Mouse (Mus musculus) erythroblast, embryonic 14.5 days (primary cell): ENCODE data around the gene Pnmal2. TPM values are rescaled to one million over a fixed set of nuclear protein-coding genes. Genes with fewer than 3 reads are reported as not detected.

ENCODE experiments used
- H3K27me3 ChIP-seq: 2 replicates; pipeline ENCODE4 v1.6.1; 2012; ENCODE audit warnings: inconsistent platforms; ENCODE audit not compliant: control insufficient read depth
- H3K36me3 ChIP-seq: 2 replicates; pipeline ENCODE4 v1.6.1; 2012; ENCODE audit warnings: mild to moderate bottlenecking, inconsistent platforms; ENCODE audit not compliant: control insufficient read depth
- H3K4me1 ChIP-seq: 2 replicates; pipeline ENCODE4 v1.6.1; 2012; ENCODE audit warnings: inconsistent platforms; ENCODE audit not compliant: control insufficient read depth
- H3K4me3 ChIP-seq: replicated peaks from 2 replicates; pipeline ENCODE3; 2012; ENCODE audit warnings: moderate library complexity, mild to moderate bottlenecking, inconsistent platforms
- H3K9me3 ChIP-seq: 2 replicates; pipeline ENCODE4 v1.6.1; 2012; ENCODE audit warnings: low read length, inconsistent platforms, mixed read lengths; ENCODE audit not compliant: control insufficient read depth
- GATA1 ChIP-seq: IDR thresholded peaks from 2 replicates; pipeline ENCODE4 v1.6.1; 2012; ENCODE audit warnings: low read length, inconsistent platforms, mixed read lengths
- TAL1 ChIP-seq: IDR thresholded peaks from 3 replicates; pipeline ENCODE4 v1.6.1; 2012; ENCODE audit warnings: low read length, inconsistent platforms, mixed read lengths
- polyA plus RNA-seq: library from polyadenylated mRNA; stranded (reverse); fragments of >175 nt; gene quantifications from 2 replicates; pipeline ENCODE4 v1.2.3, GENCODE M21; 2012

Pnmal2 gene
- polyA plus RNA-seq, 1 experiment, result not detected

DNA sequence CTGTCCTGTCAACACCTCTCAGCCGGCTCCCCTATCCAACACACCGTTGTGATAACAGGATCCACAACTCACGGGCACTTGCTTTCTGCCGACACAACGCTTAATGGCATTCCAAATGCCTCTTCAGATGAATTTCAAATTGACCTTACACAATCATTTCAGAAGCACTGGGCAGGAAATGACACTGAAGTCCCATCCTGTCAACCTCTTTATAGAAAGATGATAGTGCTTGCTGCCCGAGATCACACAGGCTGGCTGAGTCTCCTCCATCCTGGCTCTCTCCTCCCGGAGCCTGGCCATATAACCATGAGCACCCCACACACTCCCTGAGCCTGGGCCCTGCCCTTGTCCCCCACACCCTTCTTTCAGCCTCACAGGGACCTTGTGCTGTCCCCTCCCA lies 36.6 kb upstream of the Pnmal2 start:
- Histone ChIP-seq H3K4me3 (no peak overlapping the region), H3K9me3 (no peaks in the 10 kb centered on the region), H3K27me3 (peaks cover 37% of the 10 kb centered on the region), H3K36me3 (no peaks in the 10 kb centered on the region), H3K4me1 (peaks cover 16% of the 10 kb centered on the region)
- TF ChIP-seq TAL1 (no peak), GATA1 (no peak)

DNA sequence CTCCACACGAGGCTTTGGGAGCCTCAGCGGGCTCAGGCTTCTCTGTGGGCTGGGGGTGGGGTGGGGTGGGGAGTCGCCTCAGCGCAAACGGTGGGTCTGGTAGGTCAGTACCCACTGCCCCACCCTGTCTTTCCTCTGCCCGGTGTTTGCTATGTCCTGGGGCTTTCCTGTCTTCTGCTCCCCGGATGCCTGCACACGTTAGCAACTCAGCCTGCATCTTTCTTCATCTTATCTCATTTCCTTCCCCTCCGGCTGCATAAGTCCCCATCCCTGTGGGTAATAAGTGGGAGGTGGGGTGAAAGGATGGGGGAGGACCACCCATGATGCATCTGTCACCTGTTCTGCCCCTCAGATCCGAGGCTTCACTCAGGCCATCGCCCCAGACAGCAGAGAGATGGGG lies 36.1 kb upstream of the Pnmal2 start:
- peaks cover 15% of the 10 kb centered on the region for H3K4me1 ChIP-seq
- H3K4me3 ChIP-seq, result no peak overlapping the region
- no peaks in the 10 kb centered on the region; the same call in 1 of the 2 replicates for H3K36me3 ChIP-seq
- TF ChIP-seq TAL1 (no peak), GATA1 (no peak)
- peaks cover 36% of the 10 kb centered on the region for H3K27me3 ChIP-seq
- H3K9me3 ChIP-seq, result no peaks in the 10 kb centered on the region

DNA sequence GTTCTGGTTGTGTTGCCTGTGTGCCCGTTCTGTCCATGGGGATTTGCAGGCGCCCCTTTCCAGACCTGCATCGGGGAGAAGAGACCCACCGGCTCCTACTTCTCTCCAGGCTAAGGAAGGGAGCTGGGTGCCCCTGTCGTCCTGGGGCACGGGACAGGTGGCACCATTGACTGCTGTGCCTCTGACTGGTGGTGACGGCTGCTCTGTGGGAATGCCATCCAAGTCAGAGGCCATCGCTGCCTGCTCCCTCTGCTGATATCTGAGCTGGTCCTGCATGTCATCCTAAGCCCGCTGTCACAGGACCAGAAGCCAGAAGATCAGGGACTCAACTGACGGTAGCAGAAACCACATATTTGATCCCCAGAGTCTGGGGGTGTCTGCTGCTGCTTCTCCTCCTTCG lies 35.6 kb upstream of the Pnmal2 start:
- H3K4me3 ChIP-seq, result no peak overlapping the region
- H3K4me1 ChIP-seq, result peaks cover 14% of the 10 kb centered on the region
- no peak for TF ChIP-seq GATA1
- TF ChIP-seq TAL1, result no peak
- no peaks in the 10 kb centered on the region for H3K9me3 ChIP-seq
- peaks cover 35% of the 10 kb centered on the region for H3K27me3 ChIP-seq
- peaks cover under 1% of the 10 kb centered on the region for H3K36me3 ChIP-seq

DNA sequence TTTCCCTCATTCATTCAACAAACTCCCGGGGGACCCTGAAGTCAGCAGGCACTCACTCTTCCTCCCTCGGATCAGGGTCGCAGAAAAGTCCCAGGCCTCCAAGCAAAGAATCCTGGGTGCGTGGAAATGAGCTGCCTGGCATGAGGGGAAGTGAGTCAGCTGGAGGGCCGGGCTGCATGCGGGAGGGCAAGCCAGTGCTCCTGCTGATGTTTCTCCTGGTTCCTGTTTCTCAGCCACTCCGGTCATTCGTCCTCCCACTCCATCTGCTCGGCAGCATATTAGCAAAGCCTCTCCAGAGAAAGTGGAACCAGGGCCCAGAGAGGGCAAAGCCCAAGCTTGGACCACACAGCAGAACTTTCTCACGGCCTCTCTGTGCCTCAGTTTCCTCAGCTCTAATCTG lies 34.6 kb upstream of the Pnmal2 start:
- Histone ChIP-seq H3K9me3 (no peaks in the 10 kb centered on the region), H3K36me3 (peaks cover 11% of the 10 kb centered on the region), H3K4me3 (no peak overlapping the region), H3K27me3 (peaks cover 35% of the 10 kb centered on the region), H3K4me1 (peaks cover 14% of the 10 kb centered on the region)
- no peak for TF ChIP-seq TAL1
- TF ChIP-seq GATA1, result no peak

DNA sequence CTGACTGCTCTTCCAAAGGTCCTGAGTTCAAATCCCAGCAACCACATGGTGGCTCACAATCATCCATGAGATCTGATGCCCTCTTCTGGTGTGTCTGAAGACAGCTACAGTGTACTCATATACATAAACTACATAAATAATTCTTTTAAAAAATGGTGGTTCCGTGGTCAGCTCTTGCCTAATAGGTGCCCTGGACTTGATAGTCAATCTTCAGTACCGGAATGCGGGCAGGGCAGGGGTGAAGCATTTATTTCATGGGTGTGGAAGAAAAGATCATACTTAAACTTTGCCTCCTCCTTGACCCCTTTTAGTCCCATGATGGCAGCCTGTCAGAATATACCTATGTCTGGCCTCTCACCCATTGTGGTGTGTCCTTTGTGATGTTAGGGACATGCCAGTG lies 32.6 kb upstream of the Pnmal2 start:
- Histone ChIP-seq H3K4me1 (peaks cover 3% of the 10 kb centered on the region), H3K27me3 (peaks cover 32% of the 10 kb centered on the region), H3K36me3 (peaks cover 31% of the 10 kb centered on the region), H3K9me3 (no peaks in the 10 kb centered on the region), H3K4me3 (no peak overlapping the region)
- TF ChIP-seq GATA1 (no peak), TAL1 (no peak)

DNA sequence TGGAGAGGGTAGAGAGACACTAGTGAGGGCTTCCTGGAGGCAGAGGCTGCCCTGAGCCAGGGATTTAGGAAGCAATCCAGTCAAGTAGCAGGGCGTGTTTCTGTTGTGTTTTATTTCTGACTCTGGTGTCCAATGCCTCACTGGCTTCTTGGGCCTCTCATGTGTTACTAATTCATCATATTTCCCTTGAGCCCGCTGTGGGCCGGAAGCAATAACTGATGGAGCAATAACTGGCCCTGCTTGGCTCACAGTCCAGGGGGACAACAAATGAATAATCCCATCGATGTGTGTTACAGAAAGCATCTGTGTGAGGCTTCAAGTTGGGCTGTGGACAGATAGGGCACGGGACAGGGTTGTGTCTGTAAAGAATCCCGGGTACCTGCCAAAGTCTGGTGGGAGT lies 32.1 kb upstream of the Pnmal2 start:
- TF ChIP-seq GATA1 (no peak), TAL1 (no peak)
- peaks cover 36% of the 10 kb centered on the region for H3K36me3 ChIP-seq
- H3K4me1 ChIP-seq, result peaks cover 2% of the 10 kb centered on the region
- H3K27me3 ChIP-seq, result peaks cover 28% of the 10 kb centered on the region
- no peaks in the 10 kb centered on the region for H3K9me3 ChIP-seq
- H3K4me3 ChIP-seq, result no peak overlapping the region

DNA sequence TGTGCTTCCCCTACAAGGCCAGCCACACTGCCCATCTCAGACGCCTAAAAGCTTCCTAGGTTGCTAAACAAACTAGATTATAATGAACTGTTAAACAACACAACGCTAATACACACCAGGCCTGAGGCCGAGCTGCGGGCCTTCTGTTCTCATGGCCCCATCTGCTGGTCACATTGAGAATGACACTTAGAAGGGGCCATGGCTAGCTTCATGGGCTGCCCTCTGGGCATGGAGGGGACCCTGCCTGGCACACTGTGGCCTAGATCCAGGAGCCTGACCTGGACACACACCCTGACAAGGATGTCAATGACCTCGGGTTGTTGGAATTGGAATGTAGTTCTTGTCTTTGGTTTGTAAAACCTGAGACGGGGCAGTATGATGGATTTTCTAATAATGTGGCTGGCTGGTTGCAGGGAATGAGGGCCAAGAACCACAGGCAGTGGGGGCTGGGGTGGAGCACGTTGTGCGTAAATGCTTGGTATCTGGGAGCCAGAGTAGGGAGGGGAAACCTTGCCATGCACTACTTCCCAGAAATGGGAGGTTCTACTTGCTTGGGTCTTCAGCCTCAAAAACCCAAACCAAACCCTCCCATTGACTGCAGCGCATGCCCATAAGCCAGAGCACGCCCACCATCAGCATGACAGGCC lies 30.6 kb upstream of the Pnmal2 start:
- H3K4me3 ChIP-seq, result no peak overlapping the region
- H3K9me3 ChIP-seq, result no peaks in the 10 kb centered on the region
- peaks cover 51% of the 10 kb centered on the region for H3K36me3 ChIP-seq
- TF ChIP-seq GATA1, result no peak
- no peak for TF ChIP-seq TAL1
- H3K4me1 ChIP-seq, result peaks cover 7% of the 10 kb centered on the region
- H3K27me3 ChIP-seq, result peaks cover 12% of the 10 kb centered on the region

DNA sequence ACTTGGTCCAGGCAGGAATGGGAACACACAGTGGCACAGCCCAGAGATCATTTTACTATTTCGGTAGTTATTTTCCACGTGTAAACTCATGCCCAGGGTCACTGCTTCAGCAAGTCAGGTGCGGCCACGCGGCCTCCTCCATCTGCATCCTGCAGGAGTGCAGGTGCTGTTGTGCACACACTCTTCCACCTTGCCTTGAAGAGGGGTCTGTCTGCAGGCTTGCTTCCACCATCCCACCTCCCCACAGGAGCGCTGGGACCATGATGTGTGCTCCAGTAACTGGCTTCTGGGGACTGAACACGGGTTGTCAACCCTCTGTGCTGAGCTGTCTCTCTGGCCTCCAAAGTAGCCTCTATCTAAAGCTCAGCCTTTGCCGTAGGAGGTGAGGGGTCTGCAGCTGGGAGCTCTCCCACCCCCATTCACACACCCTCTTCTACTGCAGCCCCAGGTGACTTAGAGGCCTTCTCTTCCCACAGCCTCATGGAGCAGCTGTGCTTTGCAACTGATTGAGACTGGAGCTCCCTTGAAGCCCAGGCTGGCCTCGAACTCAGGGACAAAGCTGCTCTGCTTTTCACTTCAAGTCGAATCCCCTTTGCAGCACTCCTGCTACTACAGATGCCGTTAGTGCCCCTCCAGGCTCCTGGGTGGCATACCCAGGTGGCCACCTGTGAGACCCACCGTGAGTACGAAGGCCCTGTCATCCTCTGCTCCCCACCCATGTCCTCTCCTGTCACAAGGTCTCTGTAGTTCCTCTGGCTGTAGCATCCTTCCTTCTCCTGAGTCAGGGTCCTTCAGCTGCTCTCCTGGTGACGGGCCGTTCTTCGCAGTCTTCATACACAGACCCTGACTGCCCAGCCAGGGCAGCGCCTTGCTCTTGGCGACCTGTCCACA lies 29.8 kb upstream of the Pnmal2 start:
- peaks cover 59% of the 10 kb centered on the region for H3K36me3 ChIP-seq
- no peak for TF ChIP-seq TAL1
- no peak for TF ChIP-seq GATA1
- peaks cover 15% of the 10 kb centered on the region for H3K4me1 ChIP-seq
- H3K27me3 ChIP-seq, result peaks cover 5% of the 10 kb centered on the region
- H3K4me3 ChIP-seq, result no peak overlapping the region
- no peaks in the 10 kb centered on the region for H3K9me3 ChIP-seq

DNA sequence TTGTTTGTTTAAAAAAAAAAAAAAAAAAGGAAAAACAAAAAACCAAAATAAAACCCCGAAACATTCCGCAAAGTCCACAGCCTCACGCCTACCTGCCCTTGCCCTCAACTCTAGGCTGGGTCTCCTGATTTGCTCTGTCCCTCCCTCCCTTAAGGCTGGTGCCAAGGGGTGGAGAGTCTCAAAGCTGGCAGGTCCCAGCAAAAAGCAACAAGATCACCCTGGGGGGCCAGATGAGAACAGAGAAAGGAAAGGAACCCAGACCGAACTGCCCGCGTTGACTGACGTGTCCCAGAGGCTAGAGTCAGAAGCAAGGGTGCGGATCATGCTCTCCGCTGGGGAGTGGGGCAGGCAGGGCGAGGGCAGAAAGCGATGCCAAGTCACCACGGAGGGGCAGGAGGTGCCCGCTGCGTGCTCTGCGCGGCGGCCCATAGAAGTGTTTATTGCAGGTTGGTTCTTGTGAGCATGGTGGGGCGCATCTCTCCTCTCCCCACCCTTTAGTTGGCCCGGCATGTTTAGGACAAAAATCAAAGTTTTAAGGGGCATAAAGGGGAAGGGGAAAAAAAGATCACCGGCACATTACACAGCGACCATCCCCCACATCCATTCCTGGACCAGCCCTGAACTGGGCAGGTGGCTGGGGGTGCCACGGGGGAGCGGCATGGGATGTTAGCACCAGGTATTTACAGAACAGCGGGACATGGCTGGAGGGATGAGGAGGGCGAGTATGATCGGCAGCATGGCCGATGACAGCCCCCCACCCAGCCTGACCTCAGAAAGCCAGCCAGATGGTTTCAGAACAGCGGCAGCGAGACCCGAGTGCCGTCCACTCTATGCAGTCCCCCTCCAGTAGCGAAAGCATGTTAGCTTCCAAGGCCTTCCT lies 28.8 kb upstream of the Pnmal2 start:
- no peak overlapping the region for H3K4me3 ChIP-seq
- TF ChIP-seq TAL1 (no peak), GATA1 (no peak)
- peaks cover 68% of the 10 kb centered on the region for H3K36me3 ChIP-seq
- no peaks in the 10 kb centered on the region for H3K27me3 ChIP-seq
- no peaks in the 10 kb centered on the region for H3K9me3 ChIP-seq
- H3K4me1 ChIP-seq, result peaks cover 24% of the 10 kb centered on the region
